Mouse (Mus musculus) forebrain, embryonic 14.5 days (tissue): ENCODE results near the gene Med17. TPM values are rescaled to one million over a fixed set of nuclear protein-coding genes. Genes with fewer than 3 reads are reported as not detected.

Source experiments
- ATAC-seq: fragments of 200-750 bp; cut with Nextera tagmentation; 2 replicates; pipeline ENCODE4 v1.8.0; 2017; ENCODE audit warnings: mild to moderate bottlenecking, moderate library complexity
- DNase-seq: peaks from one replicate; pipeline ENCODE4 v3.0.0-alpha.2; 2015; ENCODE audit warnings: low spot score
- H3K27ac ChIP-seq: fragments of 300-500 bp; sonication (generic); 2 replicates; pipeline ENCODE4 v1.5.1; 2014; ENCODE audit warnings: low read depth, mild to moderate bottlenecking, control low read depth, low read length, moderate library complexity
- H3K27me3 ChIP-seq: fragments of 300-500 bp; sonication (generic); replicated peaks from 2 replicates; pipeline ENCODE4 v1.6.1; 2014; ENCODE audit warnings: low read length, control low read depth, mixed read lengths; ENCODE audit not compliant: control insufficient read depth, insufficient read depth
- H3K36me3 ChIP-seq: fragments of 300-500 bp; sonication (generic); 2 replicates; pipeline ENCODE4 v1.6.1; 2014; ENCODE audit warnings: low read length, control low read depth; ENCODE audit not compliant: control insufficient read depth, insufficient read depth
- H3K4me1 ChIP-seq: fragments of 300-500 bp; sonication (generic); 2 replicates; pipeline ENCODE4 v1.6.1; 2014; ENCODE audit warnings: antibody characterized with exemption, low read length, control low read depth; ENCODE audit not compliant: control insufficient read depth, insufficient read depth
- H3K4me2 ChIP-seq: fragments of 300-500 bp; sonication (generic); 2 replicates; pipeline ENCODE4 v1.6.1; 2014; ENCODE audit warnings: mild to moderate bottlenecking, control low read depth, low read length
- H3K4me3 ChIP-seq: fragments of 300-500 bp; sonication (generic); 2 replicates; pipeline ENCODE4 v1.5.1; 2014; ENCODE audit warnings: low read depth, low read length, control low read depth
- H3K9ac ChIP-seq: fragments of 300-500 bp; sonication (generic); 2 replicates; pipeline ENCODE4 v1.6.1; 2014; ENCODE audit warnings: mild to moderate bottlenecking, low read length, control low read depth, moderate library complexity
- H3K9me3 ChIP-seq: fragments of 300-500 bp; sonication (generic); replicated peaks from 2 replicates; pipeline ENCODE4 v1.6.1; 2016; ENCODE audit warnings: low read length, control low read depth, mixed read lengths; ENCODE audit not compliant: control insufficient read depth
- WGBS: fragments of 180-500 bp; shearing (Covaris S2); extraction: QIAGEN DNeasy Blood & Tissue Kit; methylation state at CpG from one replicate; pipeline ENCODE4 v1.1.7; 2014; 5-methylcytosine and 5-hydroxymethylcytosine counted together
- microRNA-seq: library from miRNA; unstranded; fragments of <30 nt; microRNA quantifications from one replicate; pipeline ENCODE4, GENCODE M21; 2016
- polyA plus RNA-seq: library from polyadenylated mRNA; unstranded; fragments of >200 nt; fragmentation: Nextera tagmentation; extraction: Ambion mirVana; gene quantifications from 2 replicates; pipeline ENCODE4 v1.2.1, GENCODE M21; 2014

Med17 gene
- polyA plus RNA-seq, 1 experiment from 2014 or later, result 43.1 TPM

GRCm38 (mm10) chr9:15235986-15236385, 43.7 kb downstream of the Med17 start:
- 67% methylated on average over 3 of the region's 3 CpGs for WGBS
- H3K27me3 ChIP-seq, result no peaks in the 10 kb centered on the region
- H3K9me3 ChIP-seq, result no peaks in the 10 kb centered on the region
- no peak overlapping the region for H3K4me2 ChIP-seq
- H3K36me3 ChIP-seq, result no peaks in the 10 kb centered on the region
- DNase-seq (no peak), ATAC-seq (no peak)
- H3K4me3 ChIP-seq, result no peak overlapping the region
- no peak overlapping the region for H3K27ac ChIP-seq
- H3K4me1 ChIP-seq, result no peaks in the 10 kb centered on the region
- H3K9ac ChIP-seq, result no peak overlapping the region

- 88% methylated on average over 1 of the region's 1 CpGs for WGBS
Measured at GRCm38 (mm10) chr9:15233604-15234003, 46.1 kb downstream of the Med17 start.

GRCm38 (mm10) chr9:15232445-15232844, 47.3 kb downstream of the Med17 start:
- no peak overlapping the region for H3K4me3 ChIP-seq
- no peak for ATAC-seq

More at GRCm38 (mm10) chr9:15233604-15234003, 46.1 kb downstream of the Med17 start:
- Histone ChIP-seq H3K4me3 (no peak overlapping the region), H3K9me3 (no peaks in the 10 kb centered on the region), H3K36me3 (no peaks in the 10 kb centered on the region), H3K4me2 (no peak overlapping the region), H3K9ac (no peak overlapping the region), H3K27me3 (no peaks in the 10 kb centered on the region), H3K4me1 (no peaks in the 10 kb centered on the region), H3K27ac (no peak overlapping the region)
- no peak for DNase-seq
- no peak for ATAC-seq

DNA sequence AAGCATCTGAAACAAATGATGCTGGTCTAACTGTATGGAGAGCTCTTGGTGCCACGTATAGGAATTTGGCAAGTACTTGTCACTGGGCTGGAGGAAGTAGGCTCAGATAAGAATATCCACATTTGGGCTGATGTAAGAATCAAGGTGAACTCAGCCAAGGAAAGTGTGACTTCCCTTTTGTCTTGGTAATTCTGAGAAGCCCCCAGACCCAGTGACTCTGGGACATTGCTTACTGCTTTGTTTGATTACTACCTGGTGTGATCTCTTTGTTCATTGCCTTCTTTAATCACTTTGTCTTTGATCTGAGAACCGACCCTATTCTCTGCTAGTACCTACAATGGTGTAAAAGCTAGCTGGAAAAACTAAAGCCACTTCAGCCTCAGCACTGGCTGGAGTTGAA, 54.8 kb downstream of the Med17 start:
- DNase-seq, result no peak
- H3K4me1 ChIP-seq, result no peaks in the 10 kb centered on the region
- H3K4me2 ChIP-seq, result no peak overlapping the region
- 55% methylated on average over 2 of the region's 2 CpGs for WGBS
- ATAC-seq, result no peak
- no peak overlapping the region for H3K9ac ChIP-seq
- no peaks in the 10 kb centered on the region for H3K36me3 ChIP-seq
- H3K27ac ChIP-seq, result no peak overlapping the region
- H3K9me3 ChIP-seq, result no peaks in the 10 kb centered on the region
- H3K4me3 ChIP-seq, result no peak overlapping the region
- H3K27me3 ChIP-seq, result no peaks in the 10 kb centered on the region

More at GRCm38 (mm10) chr9:15232445-15232844, 47.3 kb downstream of the Med17 start:
- H3K4me1 ChIP-seq, result no peaks in the 10 kb centered on the region
- no peaks in the 10 kb centered on the region for H3K36me3 ChIP-seq
- H3K4me2 ChIP-seq, result no peak overlapping the region
- no peak overlapping the region for H3K27ac ChIP-seq
- H3K27me3 ChIP-seq, result no peaks in the 10 kb centered on the region
- H3K9ac ChIP-seq, result no peak overlapping the region
- H3K9me3 ChIP-seq, result no peaks in the 10 kb centered on the region
- WGBS, result 89% methylated on average over 3 of the region's 3 CpGs
- DNase-seq, result no peak

GRCm38 (mm10) chr9:15213695-15214094, 66.0 kb downstream of the Med17 start:
- Histone ChIP-seq H3K9me3 (no peaks in the 10 kb centered on the region), H3K4me2 (no peak overlapping the region), H3K9ac (no peak overlapping the region), H3K27me3 (no peaks in the 10 kb centered on the region), H3K4me1 (no peaks in the 10 kb centered on the region), H3K36me3 (no peaks in the 10 kb centered on the region), H3K4me3 (no peak overlapping the region), H3K27ac (no peak overlapping the region)
- ATAC-seq, result no peak
- DNase-seq, result no peak
- WGBS, result 75% methylated on average over 1 of the region's 1 CpGs

- no peaks in the 10 kb centered on the region for H3K27me3 ChIP-seq
- no peak overlapping the region for H3K4me3 ChIP-seq
- no peaks in the 10 kb centered on the region for H3K36me3 ChIP-seq
- H3K27ac ChIP-seq, result no peak overlapping the region
- DNase-seq, result no peak
- no peak for ATAC-seq
- H3K9me3 ChIP-seq, result no peaks in the 10 kb centered on the region
- H3K4me1 ChIP-seq, result no peaks in the 10 kb centered on the region
- no peak overlapping the region for H3K9ac ChIP-seq
- WGBS, result 78% methylated on average over 3 of the region's 3 CpGs
- H3K4me2 ChIP-seq, result no peak overlapping the region
Measured at GRCm38 (mm10) chr9:15211876-15212275, 67.9 kb downstream of the Med17 start.

Small RNAs within 50 kb of the gene (microRNA-seq; reads per million reads assigned to microRNA genes)
- gene Gm49349 (not detected), gene mmu-mir-7650 (0.40 reads per million)

Other genes starting within 250 kb of the Med17 start
- 173 and 183 TPM in 2 replicates for gene Panx1, start 234.5 kb downstream of the Med17 start, polyA plus RNA-seq
- gene Hephl1, start 167.8 kb downstream of the Med17 start, polyA plus RNA-seq, result not detected in 2 replicates
- gene Vstm5, start 40.9 kb downstream of the Med17 start, polyA plus RNA-seq, result 7.3 and 9.5 TPM in 2 replicates
- gene Taf1d, start 26.3 kb upstream of the Med17 start, polyA plus RNA-seq, result 43.9 and 44.8 TPM in 2 replicates
- gene 4931406C07Rik, start 26.5 kb upstream of the Med17 start, polyA plus RNA-seq, result 7.5 and 8.3 TPM in 2 replicates
- 15.8 and 16.0 TPM in 2 replicates for gene Cep295, start 77.9 kb upstream of the Med17 start, polyA plus RNA-seq
- gene Smco4, start 213.5 kb upstream of the Med17 start, polyA plus RNA-seq, result 3.2 and 3.5 TPM in 2 replicates